Comparison of ENCODE assay signal across 11 mouse cellular contexts in genomic region chr11:121517687-121518465, GRCm38 (mm10). TPM values are rescaled to one million over a fixed set of nuclear protein-coding genes. Genes with fewer than 3 reads are reported as not detected.
DNase-seq lines count a peak whose midpoint lies in the region; ATAC-seq lines count a peak whose summit lies in the region.
"Had no signal": no experiment of that assay in that cellular context is flagged by ENCODE, and none has a peak within 500 bp of the region (broad histone marks: within the 10 kb centered on the region; RNA-seq: fewer than 3 reads in every experiment).

No protein-coding gene starts in this region.

- no peaks in the 10 kb centered on the region for H3K9me3 ChIP-seq in kidney, embryonic 15.5 days (replicated peaks)

- no peak for ATAC-seq in kidney, embryonic 15.5 days (replicated peaks; ENCODE audit: low FRiP score)
- ATAC-seq in common myeloid progenitor, adult 5-6 weeks (replicated peaks; ENCODE audit: low read depth, poor library complexity, severe bottlenecking) = peak; percentile 39; the same call in 1 of the 2 replicates

- WGBS in kidney, embryonic 15.5 days = 69% methylated on average over 17 of the region's 17 CpGs

- no peak overlapping the region for H3K9ac ChIP-seq in kidney, embryonic 15.5 days

- peaks cover 11% of the 10 kb centered on the region for H3K4me1 ChIP-seq in kidney, embryonic 15.5 days

- no peaks in the 10 kb centered on the region for H3K27me3 ChIP-seq in kidney, embryonic 15.5 days

- H3K27ac ChIP-seq in kidney, embryonic 15.5 days = no peak overlapping the region

- no peaks in the 10 kb centered on the region for H3K36me3 ChIP-seq in kidney, embryonic 15.5 days

- H3K4me3 ChIP-seq in kidney, embryonic 15.5 days (replicated peaks) = no peak overlapping the region

- no peak overlapping the region for H3K4me2 ChIP-seq in kidney, embryonic 15.5 days

- peak; percentile 26 to 45 for DNase-seq in kidney, postnatal 25 days
- peak; percentile 17 for DNase-seq in heart, postnatal 4 days
- DNase-seq in monocyte, adult 2 months (ENCODE audit: low read depth in 1 of 2, low spot score in 2 of 2) = peak; percentile 9 to 42
- no peak for DNase-seq in cerebellum, adult 9-11 months
- no peak for DNase-seq in testis, postnatal 14 days (ENCODE audit: low spot score)
- no peak for DNase-seq in thymus, postnatal 36 days
- DNase-seq: embryo, embryonic 11 days had no signal

RNA-seq across cellular contexts. Expression of gene Zfp750, which starts 1.3 kb away (rescaled TPM):
- 0.67 and 0.77 TPM in 2 replicates for polyA plus RNA-seq in kidney, embryonic 15.5 days (2015; fragmentation: Nextera tagmentation; extraction: Ambion mirVana)
- total RNA-seq in common myeloid progenitor, adult 5-6 weeks (2017) = not detected in 2 replicates
- under 1 TPM in 1 of 2 experiments, not detected in 1; 0.07 TPM for total RNA-seq in heart, postnatal 4 days (2021)
- total RNA-seq: heart, postnatal 36 days had no signal
- polyA plus RNA-seq: small intestine, adult 2 months had no signal

Comparison
In these comparisons a context has a peak if more than half of its experiments do, and no peak if none do; other contexts are left out.
1. DNase-seq: peak in kidney, postnatal 25 days (2 of 2), heart, postnatal 4 days (single experiment) and monocyte, adult 2 months (2 of 2); none in cerebellum, adult 9-11 months (single experiment), testis, postnatal 14 days (single experiment) and thymus, postnatal 36 days (0 of 2).